Comparison of ENCODE assay signal across 8 mouse cellular contexts in genomic region chr9:114057090-114057796, GRCm38 (mm10). TPM values are rescaled to one million over a fixed set of nuclear protein-coding genes. Genes with fewer than 3 reads are reported as not detected.
DNase-seq lines count a peak whose midpoint lies in the region; ATAC-seq and TF ChIP-seq lines count a peak whose summit lies in the region.

Gene Susd5, plus strand, starts transcription at chr9:114057140.

- DNase-seq in kidney, postnatal 14 days: peak; percentile 6
- no peak for DNase-seq in kidney, postnatal 36 days
- peak; percentile 19 for DNase-seq in brain, embryonic 14.5 days (ENCODE audit: low read depth)
- peak; percentile 21 for DNase-seq in forebrain, embryonic 14.5 days (ENCODE audit: low spot score)
- DNase-seq in midbrain, embryonic 10.5 days (ENCODE audit: low spot score): peak; percentile 49
- DNase-seq in cerebellum, adult 8-10 months: no peak
- no peak for DNase-seq in cerebellum, adult 18-20 months
- no peak for DNase-seq in lung, postnatal 25 days (ENCODE audit: low spot score)

- peak within 1 kb of the TSS; percentile 41 for H3K4me3 ChIP-seq in forebrain, embryonic 14.5 days (ENCODE audit: low read depth, low read length)
- peak within 1 kb of the TSS; percentile 62 for H3K4me3 ChIP-seq in midbrain, embryonic 10.5 days

- peaks cover 22% of the 10 kb centered on the region for H3K27me3 ChIP-seq in forebrain, embryonic 14.5 days (replicated peaks; ENCODE audit: control insufficient read depth, insufficient read depth, low read length)
- H3K27me3 ChIP-seq in midbrain, embryonic 10.5 days (ENCODE audit: low read depth, poor library complexity, severe bottlenecking): peaks cover 46% of the 10 kb centered on the region

- under 1% methylated on average over 58 of the region's 60 CpGs for WGBS in forebrain, embryonic 14.5 days
- under 1% methylated on average over 60 of the region's 60 CpGs for WGBS in midbrain, embryonic 10.5 days

- H3K36me3 ChIP-seq in forebrain, embryonic 14.5 days (ENCODE audit: control insufficient read depth, insufficient read depth, low read length): no peaks in the 10 kb centered on the region
- H3K36me3 ChIP-seq in midbrain, embryonic 10.5 days: no peaks in the 10 kb centered on the region

- peak; percentile 54 for ATAC-seq in forebrain, embryonic 14.5 days

- no peaks in the 10 kb centered on the region for H3K9me3 ChIP-seq in forebrain, embryonic 14.5 days (replicated peaks; ENCODE audit: control insufficient read depth, low read length)
- no peaks in the 10 kb centered on the region for H3K9me3 ChIP-seq in midbrain, embryonic 10.5 days (replicated peaks)

- no peaks in the 10 kb centered on the region for H3K4me1 ChIP-seq in forebrain, embryonic 14.5 days (ENCODE audit: control insufficient read depth, insufficient read depth, low read length)
- peaks cover 17% of the 10 kb centered on the region for H3K4me1 ChIP-seq in midbrain, embryonic 10.5 days

- H3K9ac ChIP-seq in forebrain, embryonic 14.5 days (ENCODE audit: low read length): peak within 1 kb of the TSS; percentile 50

- no peak within 1 kb of the TSS for H3K27ac ChIP-seq in forebrain, embryonic 14.5 days (ENCODE audit: low read depth, low read length)
- H3K27ac ChIP-seq in midbrain, embryonic 10.5 days (replicated peaks): peak within 1 kb of the TSS; percentile 75

- peak within 1 kb of the TSS; percentile 76 for H3K4me2 ChIP-seq in forebrain, embryonic 14.5 days (ENCODE audit: low read length)

- no peak for TF ChIP-seq POLR2A in brain, embryonic 14.5 days (IDR thresholded peaks at IDR 0.05; ENCODE audit: borderline replicate concordance, extremely low read depth, insufficient read depth, insufficient read length, poor library complexity, severe bottlenecking)

- no peak for TF ChIP-seq CTCF in brain, embryonic 14.5 days (IDR thresholded peaks at IDR 0.05; ENCODE audit: borderline replicate concordance, extremely low read depth, insufficient read depth, insufficient read length)

RNA-seq across cellular contexts. Expression of gene Susd5, which starts in this region (rescaled TPM):
- 0.15 and 0.22 TPM in 2 replicates for polyA plus RNA-seq in brain, embryonic 14.5 days (2012; rRNA removed)
- 0.05 TPM in 1 of 2 replicates, not detected in the other for polyA plus RNA-seq in forebrain, embryonic 14.5 days (2014; fragmentation: Nextera tagmentation; extraction: Ambion mirVana)
- polyA plus RNA-seq in midbrain, embryonic 10.5 days (2016; fragmentation: Nextera tagmentation; extraction: Ambion mirVana): 0.25 and 0.51 TPM in 2 replicates

Comparison
In these comparisons a context has a peak if more than half of its experiments do, and no peak if none do; other contexts are left out.
1. Peak in DNase-seq in brain, embryonic 14.5 days; RNA of the gene not detected or under 1 TPM.
2. Peak in DNase-seq, ATAC-seq, H3K4me3 ChIP-seq, H3K9ac ChIP-seq and H3K4me2 ChIP-seq in forebrain, embryonic 14.5 days; RNA of the gene not detected or under 1 TPM.
3. Peak in DNase-seq, H3K4me3 ChIP-seq and H3K27ac ChIP-seq in midbrain, embryonic 10.5 days; RNA of the gene not detected or under 1 TPM.